Mouse (Mus musculus) kidney, embryonic 14.5 days (tissue): ENCODE measurements around the gene Ppp1r14a. TPM values are rescaled to one million over a fixed set of nuclear protein-coding genes. Genes with fewer than 3 reads are reported as not detected.

Experiments
- ATAC-seq: fragments of 200-750 bp; cut with Nextera tagmentation; 2 replicates; pipeline ENCODE4 v1.8.0; 2017; ENCODE audit warnings: moderate number of reproducible peaks, mild to moderate bottlenecking, moderate TSS enrichment, moderate library complexity; ENCODE audit not compliant: low FRiP score, low TSS enrichment
- H3K27ac ChIP-seq: fragments of 300-500 bp; sonication (generic); 2 replicates; pipeline ENCODE4 v1.5.1; 2014; ENCODE audit warnings: low read depth, mild to moderate bottlenecking, low read length, moderate library complexity, mixed read lengths
- H3K27me3 ChIP-seq: fragments of 300-500 bp; sonication (generic); 2 replicates; pipeline ENCODE4 v1.6.1; 2014; ENCODE audit warnings: mild to moderate bottlenecking, low read length; ENCODE audit not compliant: control insufficient read depth, insufficient read depth
- H3K36me3 ChIP-seq: fragments of 300-500 bp; sonication (generic); 2 replicates; pipeline ENCODE4 v1.6.1; 2014; ENCODE audit warnings: low read length, mixed read lengths; ENCODE audit not compliant: control insufficient read depth, insufficient read depth
- H3K4me1 ChIP-seq: fragments of 300-500 bp; sonication (generic); 2 replicates; pipeline ENCODE4 v1.6.1; 2014; ENCODE audit warnings: low read length, mixed read lengths; ENCODE audit not compliant: control insufficient read depth, insufficient read depth
- H3K4me2 ChIP-seq: fragments of 300-500 bp; sonication (generic); replicated peaks from 2 replicates; pipeline ENCODE4 v1.6.1; 2014; ENCODE audit warnings: low read depth, mild to moderate bottlenecking, low read length
- H3K4me3 ChIP-seq: fragments of 300-500 bp; sonication (generic); 2 replicates; pipeline ENCODE4 v1.5.1; 2014; ENCODE audit warnings: mild to moderate bottlenecking, low read length
- H3K9ac ChIP-seq: fragments of 300-500 bp; sonication (generic); 2 replicates; pipeline ENCODE4 v1.6.1; 2014; ENCODE audit warnings: low read depth, mild to moderate bottlenecking, low read length, moderate library complexity
- H3K9me3 ChIP-seq: fragments of 300-500 bp; sonication (generic); 2 replicates; pipeline ENCODE4 v1.6.1; 2016; ENCODE audit warnings: low read length; ENCODE audit not compliant: control insufficient read depth
- WGBS: fragments of 180-500 bp; shearing (Covaris S2); extraction: QIAGEN DNeasy Blood & Tissue Kit; methylation state at CpG from one replicate; pipeline ENCODE4 v1.1.7; 2014; 5-methylcytosine and 5-hydroxymethylcytosine counted together
- polyA plus RNA-seq: library from polyadenylated mRNA; unstranded; fragments of >200 nt; fragmentation: Nextera tagmentation; extraction: Ambion mirVana; gene quantifications from 2 replicates; pipeline ENCODE4 v1.2.1, GENCODE M21; 2014

Ppp1r14a gene
- polyA plus RNA-seq, 1 experiment from 2014 or later: 19.3 TPM

- Histone ChIP-seq H3K4me1 (peaks cover 8% of the 10 kb centered on the region; the same call in 1 of the 2 replicates), H3K36me3 (no peaks in the 10 kb centered on the region), H3K4me3 (no peak overlapping the region), H3K9me3 (no peaks in the 10 kb centered on the region), H3K27me3 (no peaks in the 10 kb centered on the region), H3K9ac (no peak overlapping the region), H3K4me2 (no peak overlapping the region), H3K27ac (no peak overlapping the region)
- peak; percentile 34; the same call in 1 of the 2 replicates for ATAC-seq
- 52% methylated on average over 8 of the region's 8 CpGs for WGBS
These were observed 17.2 kb upstream of the Ppp1r14a start for GRCm38 (mm10) chr7:29271687-29272465.

- WGBS: 58% methylated on average over 5 of the region's 5 CpGs
These were observed 12.4 kb upstream of the Ppp1r14a start for GRCm38 (mm10) chr7:29276715-29277114.

DNA sequence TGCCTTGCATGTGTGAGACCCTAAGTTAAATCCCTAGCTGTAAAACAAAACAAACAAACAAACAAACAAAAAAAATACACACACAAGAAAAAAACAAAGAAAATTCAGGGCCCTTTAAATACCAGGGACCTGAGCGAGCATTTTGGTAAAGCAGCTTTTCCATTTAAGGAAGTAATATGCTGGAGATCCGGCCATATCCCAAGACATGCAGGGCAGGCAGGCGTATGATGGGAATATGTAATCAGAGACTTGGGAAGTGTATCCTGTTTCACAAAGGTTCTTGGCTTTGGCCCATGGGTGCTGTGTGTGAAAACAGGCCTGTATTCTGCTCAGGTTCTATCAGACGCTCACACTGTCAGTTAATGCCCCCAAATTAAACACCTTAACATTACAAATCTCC is 11.6 kb upstream of the Ppp1r14a start:
- no peak for ATAC-seq
- 0 out of 2 replicates have a peak, but pooled peaks cover 6% of the 10 kb centered on the region for H3K4me1 ChIP-seq

More at GRCm38 (mm10) chr7:29276715-29277114, 12.4 kb upstream of the Ppp1r14a start:
- ATAC-seq: no peak
- no peak overlapping the region for H3K9ac ChIP-seq
- peaks cover 12% of the 10 kb centered on the region for H3K27me3 ChIP-seq
- 0 out of 2 replicates have a peak, but pooled peaks cover 3% of the 10 kb centered on the region for H3K4me1 ChIP-seq
- no peaks in the 10 kb centered on the region for H3K36me3 ChIP-seq
- no peaks in the 10 kb centered on the region for H3K9me3 ChIP-seq
- no peak overlapping the region for H3K4me3 ChIP-seq
- no peak overlapping the region for H3K27ac ChIP-seq
- H3K4me2 ChIP-seq: no peak overlapping the region

GRCm38 (mm10) chr7:29279261-29279660 is 9.8 kb upstream of the Ppp1r14a start:
- no peak overlapping the region for H3K4me2 ChIP-seq
- no peak overlapping the region for H3K27ac ChIP-seq
- H3K27me3 ChIP-seq: peaks cover 18% of the 10 kb centered on the region

More for the DNA sequence above, 11.6 kb upstream of the Ppp1r14a start:
- peaks cover 18% of the 10 kb centered on the region for H3K27me3 ChIP-seq
- H3K4me2 ChIP-seq: no peak overlapping the region
- H3K27ac ChIP-seq: no peak overlapping the region
- H3K36me3 ChIP-seq: no peaks in the 10 kb centered on the region
- WGBS: 87% methylated on average over 4 of the region's 4 CpGs
- no peak overlapping the region for H3K9ac ChIP-seq
- H3K4me3 ChIP-seq: no peak overlapping the region
- no peaks in the 10 kb centered on the region for H3K9me3 ChIP-seq

GRCm38 (mm10) chr7:29279924-29280323 is 9.2 kb upstream of the Ppp1r14a start:
- WGBS: 77% methylated on average over 8 of the region's 8 CpGs
- Histone ChIP-seq H3K4me3 (peak overlapping the region; percentile 50), H3K4me1 (0 out of 2 replicates have a peak, but pooled peaks cover 6% of the 10 kb centered on the region), H3K27ac (no peak overlapping the region), H3K27me3 (peaks cover 20% of the 10 kb centered on the region), H3K36me3 (no peaks in the 10 kb centered on the region), H3K9ac (no peak overlapping the region), H3K4me2 (peak overlapping the region; percentile 93), H3K9me3 (no peaks in the 10 kb centered on the region)
- ATAC-seq: no peak

More at GRCm38 (mm10) chr7:29279261-29279660, 9.8 kb upstream of the Ppp1r14a start:
- Histone ChIP-seq H3K9me3 (no peaks in the 10 kb centered on the region), H3K9ac (no peak overlapping the region), H3K4me3 (no peak overlapping the region), H3K36me3 (no peaks in the 10 kb centered on the region), H3K4me1 (0 out of 2 replicates have a peak, but pooled peaks cover 6% of the 10 kb centered on the region)
- no peak for ATAC-seq

DNA sequence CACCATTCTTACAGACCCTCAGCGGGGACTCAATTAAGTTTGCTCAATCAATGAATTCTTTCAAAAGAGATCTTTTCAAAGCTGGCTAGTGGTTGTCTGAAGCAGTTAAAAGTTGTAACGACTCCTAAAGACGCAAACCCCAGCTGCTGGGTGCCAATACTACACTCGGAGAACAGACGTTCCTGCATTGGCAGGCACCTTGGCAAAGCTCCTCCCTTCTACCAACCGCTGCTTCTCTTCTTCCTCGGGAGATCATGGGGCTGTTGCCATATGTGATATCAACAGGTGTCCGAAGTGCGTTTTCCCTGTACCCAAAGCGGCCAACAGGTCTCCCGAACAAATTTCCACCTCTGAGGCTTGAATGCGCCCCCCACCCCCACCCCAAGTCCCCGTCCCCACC is 8.3 kb upstream of the Ppp1r14a start:
- H3K9me3 ChIP-seq: no peaks in the 10 kb centered on the region
- 8% methylated on average over 13 of the region's 13 CpGs for WGBS
- H3K27me3 ChIP-seq: peaks cover 24% of the 10 kb centered on the region
- 0 out of 2 replicates have a peak, but pooled peaks cover 6% of the 10 kb centered on the region for H3K4me1 ChIP-seq
- H3K36me3 ChIP-seq: no peaks in the 10 kb centered on the region
- peak overlapping the region; percentile 93 for H3K4me2 ChIP-seq
- 0 out of 2 replicates have a peak, but pooled peaks have one; percentile 1 for ATAC-seq
- H3K9ac ChIP-seq: peak overlapping the region; percentile 74
- peak overlapping the region; percentile 50 for H3K4me3 ChIP-seq
- no peak overlapping the region for H3K27ac ChIP-seq

- 0 out of 2 replicates have a peak, but pooled peaks cover 6% of the 10 kb centered on the region for H3K4me1 ChIP-seq
- peak within 1 kb of the TSS; percentile 79 for H3K27ac ChIP-seq
- H3K27me3 ChIP-seq: peaks cover 24% of the 10 kb centered on the region
- H3K36me3 ChIP-seq: no peaks in the 10 kb centered on the region
- ATAC-seq: peak; percentile 82
- peak within 1 kb of the TSS; percentile 93 for H3K4me2 ChIP-seq
- no peaks in the 10 kb centered on the region for H3K9me3 ChIP-seq
- peak within 1 kb of the TSS; percentile 50 for H3K4me3 ChIP-seq
- WGBS: under 1% methylated on average over 80 of the region's 80 CpGs
- peak within 1 kb of the TSS; percentile 74 for H3K9ac ChIP-seq
These were observed 7.7 kb upstream of the Ppp1r14a start, which contains the start of gene Spint2 for GRCm38 (mm10) chr7:29281201-29282073. Gene Spint2 (minus strand): TSS chr7:29281912.

DNA sequence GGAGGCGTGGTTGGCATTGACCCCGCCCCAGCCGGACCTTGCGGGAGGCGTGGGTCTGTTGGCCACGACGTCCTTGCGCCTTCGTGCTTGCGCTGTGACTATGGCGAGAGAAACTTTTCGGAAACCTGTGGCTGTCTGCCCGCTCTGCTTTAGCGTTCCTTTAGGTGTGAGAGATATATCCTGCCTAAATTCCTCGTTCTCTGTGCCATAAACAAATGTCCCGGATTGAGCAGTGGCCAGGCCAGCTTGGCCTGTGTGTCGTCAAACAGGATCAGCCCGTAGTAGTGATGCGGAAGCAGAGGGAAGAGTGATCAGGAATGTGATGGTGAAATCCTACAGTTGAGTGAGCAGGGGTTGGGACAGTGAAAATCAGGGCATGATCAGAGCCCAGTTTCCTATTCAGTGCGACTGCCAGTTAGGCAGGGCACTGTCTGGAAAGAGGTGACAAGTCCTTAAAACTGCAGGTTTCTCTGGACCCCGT is 7.0 kb upstream of the Ppp1r14a start:
- H3K4me1 ChIP-seq: 0 out of 2 replicates have a peak, but pooled peaks cover 6% of the 10 kb centered on the region
- no peaks in the 10 kb centered on the region for H3K9me3 ChIP-seq
- H3K36me3 ChIP-seq: no peaks in the 10 kb centered on the region
- peak overlapping the region; percentile 74 for H3K9ac ChIP-seq
- peak overlapping the region; percentile 93 for H3K4me2 ChIP-seq
- H3K27ac ChIP-seq: no peak overlapping the region
- H3K4me3 ChIP-seq: peak overlapping the region; percentile 50
- 7% methylated on average over 21 of the region's 21 CpGs for WGBS
- H3K27me3 ChIP-seq: peaks cover 24% of the 10 kb centered on the region
- peak; percentile 63 for ATAC-seq
